Mouse (Mus musculus): Measurements from ENCODE around the gene Trim46.

DNA sequence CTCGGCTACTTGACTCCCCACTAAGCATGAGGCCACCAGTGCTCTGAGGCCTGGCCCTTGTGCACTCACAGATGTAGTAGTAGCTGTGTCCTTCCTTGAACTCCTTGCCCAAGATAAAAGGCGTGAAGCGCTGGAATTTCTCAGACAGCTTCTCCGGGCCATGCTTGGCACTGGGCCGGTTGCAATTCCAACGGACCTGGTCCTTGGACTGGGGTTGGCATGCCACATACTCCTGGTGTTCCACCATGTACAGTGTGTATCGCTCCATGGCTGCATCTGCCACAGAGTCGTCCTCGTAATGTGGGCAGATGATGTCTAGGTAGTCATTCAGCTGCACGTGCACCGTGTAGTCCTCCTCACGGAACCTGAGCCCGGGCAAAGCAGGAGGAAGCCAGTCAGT is 30.0 kb upstream of the Trim46 start:
- TF ChIP-seq CTCF (IDR thresholded peaks at IDR 0.05; ENCODE audit: borderline replicate concordance, control insufficient read depth, extremely low read depth, insufficient read depth, low read length, poor library complexity): no peak
- TF ChIP-seq POLR2A (IDR thresholded peaks at IDR 0.05; ENCODE audit: control insufficient read depth, extremely low read depth, insufficient read depth, low read length, poor library complexity): no peak
